Mouse (Mus musculus) limb, embryonic 11.5 days (tissue): ENCODE measurements around the gene Esp34. TPM values are rescaled to one million over a fixed set of nuclear protein-coding genes. Genes with fewer than 3 reads are reported as not detected.

ENCODE experiments used
- ATAC-seq: fragments of 200-750 bp; cut with Nextera tagmentation; 2 replicates; pipeline ENCODE4 v1.8.0; 2017; ENCODE audit warnings: low read depth; ENCODE audit not compliant: insufficient number of reproducible peaks, low FRiP score, low TSS enrichment
- DNase-seq: peaks from one replicate; pipeline ENCODE4 v3.0.0-alpha.2; 2015; ENCODE audit warnings: low spot score
- H3K27ac ChIP-seq: fragments of 300-500 bp; sonication (generic); replicated peaks from 2 replicates; pipeline ENCODE4 v1.5.1; 2014; ENCODE audit warnings: low read depth, mild to moderate bottlenecking, low read length
- H3K27me3 ChIP-seq: fragments of 300-500 bp; sonication (generic); 2 replicates; pipeline ENCODE4 v1.6.1; 2014; ENCODE audit warnings: mild to moderate bottlenecking, low read length, mixed read lengths; ENCODE audit not compliant: control insufficient read depth, insufficient read depth
- H3K36me3 ChIP-seq: fragments of 300-500 bp; sonication (generic); 2 replicates; pipeline ENCODE4 v1.6.1; 2014; ENCODE audit warnings: mild to moderate bottlenecking, low read length, moderate library complexity, mixed read lengths; ENCODE audit not compliant: control insufficient read depth, insufficient read depth
- H3K4me1 ChIP-seq: fragments of 300-500 bp; sonication (generic); 2 replicates; pipeline ENCODE4 v1.6.1; 2014; ENCODE audit warnings: low read length, mixed read lengths; ENCODE audit not compliant: control insufficient read depth, insufficient read depth
- H3K4me2 ChIP-seq: fragments of 300-500 bp; sonication (generic); 2 replicates; pipeline ENCODE4 v1.6.1; 2014; ENCODE audit warnings: low read depth, mild to moderate bottlenecking, moderate library complexity; ENCODE audit not compliant: severe bottlenecking
- H3K4me3 ChIP-seq: fragments of 300-500 bp; sonication (generic); 2 replicates; pipeline ENCODE4 v1.5.1; 2014; ENCODE audit warnings: low read depth, low read length
- H3K9ac ChIP-seq: fragments of 300-500 bp; sonication (generic); 2 replicates; pipeline ENCODE4 v1.6.1; 2014; ENCODE audit warnings: mild to moderate bottlenecking, low read length
- H3K9me3 ChIP-seq: fragments of 300-500 bp; sonication (generic); 2 replicates; pipeline ENCODE4 v1.6.1; 2016; ENCODE audit warnings: low read length; ENCODE audit not compliant: control insufficient read depth
- WGBS: fragments of 180-500 bp; shearing (Covaris S2); extraction: QIAGEN DNeasy Blood & Tissue Kit; methylation state at CpG from one replicate; pipeline ENCODE4 v1.1.7; 2014; 5-methylcytosine and 5-hydroxymethylcytosine counted together
- polyA plus RNA-seq: library from polyadenylated mRNA; unstranded; fragments of >200 nt; fragmentation: Nextera tagmentation; extraction: Ambion mirVana; gene quantifications from 2 replicates; pipeline ENCODE4 v1.2.1, GENCODE M21; 2014

Esp34 gene
- polyA plus RNA-seq, result not detected in 2 replicates

DNA sequence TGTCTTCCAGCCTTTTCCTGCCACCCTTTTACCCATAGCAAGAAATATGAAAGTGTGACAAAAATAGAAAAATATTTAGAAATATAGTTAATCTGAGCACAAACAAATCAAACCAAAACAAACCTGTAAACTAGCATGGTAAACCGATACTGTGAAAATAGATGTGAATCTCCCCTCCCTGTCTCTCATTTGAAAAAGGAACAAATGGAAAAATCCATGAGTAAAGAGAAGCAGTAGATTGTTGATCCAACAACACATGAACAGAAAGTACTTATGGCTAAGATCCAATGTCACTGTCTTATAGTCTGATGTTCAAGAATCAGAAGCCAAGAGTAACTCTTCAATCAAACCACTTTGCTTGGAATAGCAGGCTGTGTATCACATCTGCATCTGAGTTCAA lies at the start of gene Esp34:
TSS of gene Esp34 (plus strand) at position 301 of the 400 bp plus-strand sequence.
- WGBS, result 90% methylated on average over 1 of the region's 1 CpGs
- no peak within 1 kb of the TSS for H3K4me3 ChIP-seq

GRCm38 (mm10) chr17:38562527-38562926 lies 8.5 kb downstream of the Esp34 start:
- Histone ChIP-seq H3K9ac (no peak overlapping the region), H3K9me3 (peaks cover 4% of the 10 kb centered on the region; the same call in 1 of the 2 replicates), H3K4me1 (no peaks in the 10 kb centered on the region), H3K4me3 (no peak overlapping the region), H3K27ac (no peak overlapping the region), H3K27me3 (no peaks in the 10 kb centered on the region), H3K4me2 (no peak overlapping the region), H3K36me3 (no peaks in the 10 kb centered on the region)
- 72% methylated on average over 5 of the region's 5 CpGs for WGBS
- no peak for DNase-seq
- no peak for ATAC-seq

More for the DNA sequence above, at the start of gene Esp34:
- Histone ChIP-seq H3K36me3 (no peaks in the 10 kb centered on the region), H3K27ac (no peak within 1 kb of the TSS), H3K4me1 (no peaks in the 10 kb centered on the region), H3K9me3 (peaks cover 2% of the 10 kb centered on the region; the same call in 1 of the 2 replicates), H3K9ac (no peak within 1 kb of the TSS), H3K4me2 (no peak within 1 kb of the TSS), H3K27me3 (no peaks in the 10 kb centered on the region)
- no peak for DNase-seq
- no peak for ATAC-seq

Other genes starting within 250 kb of the Esp34 start
- gene Olfr137, start 246.6 kb upstream of the Esp34 start, polyA plus RNA-seq, result not detected in 2 replicates
- not detected in 2 replicates for gene Olfr136, start 224.4 kb upstream of the Esp34 start, polyA plus RNA-seq
- not detected in 2 replicates for gene Esp36, start 134.0 kb upstream of the Esp34 start, polyA plus RNA-seq
- not detected in 2 replicates for gene Esp31, start 85.3 kb downstream of the Esp34 start, polyA plus RNA-seq